Mouse (Mus musculus): ENCODE data around the gene Arpc3. TPM values are rescaled to one million over a fixed set of nuclear protein-coding genes. Genes with fewer than 3 reads are reported as not detected.

Arpc3 gene
- polyA plus RNA-seq, 1 experiment: 780 TPM

DNA sequence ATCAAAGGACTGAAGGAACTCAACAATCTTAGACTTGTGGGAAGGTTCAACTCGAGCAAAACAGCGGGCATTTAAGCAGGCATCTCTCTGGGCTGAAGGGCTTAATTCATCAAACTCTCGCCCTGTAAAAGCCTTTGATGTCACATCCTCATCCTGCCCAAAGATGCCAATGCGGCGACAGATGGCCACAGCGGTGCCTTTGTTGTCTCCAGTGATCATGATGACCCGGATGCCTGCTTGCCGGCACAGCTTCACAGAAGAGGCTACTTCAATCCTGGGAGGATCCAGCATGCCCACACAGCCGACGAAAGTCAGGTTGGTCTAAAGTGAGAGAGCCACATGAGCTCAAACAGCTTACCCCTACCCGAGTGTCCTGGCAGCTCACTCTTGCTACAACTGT is 69.0 kb downstream of the Arpc3 start:
- Histone ChIP-seq H3K27ac (ENCODE audit: insufficient read depth, low read depth, low read length) (no peak overlapping the region), H3K4me1 (ENCODE audit: control insufficient read depth, insufficient read depth, low read length) (no peaks in the 10 kb centered on the region), H3K4me3 (ENCODE audit: insufficient read depth, low read length) (no peak overlapping the region)
- no peak for TF ChIP-seq POLR2A (IDR thresholded peaks at IDR 0.05; ENCODE audit: borderline replicate concordance, low read depth, low read length)

DNA sequence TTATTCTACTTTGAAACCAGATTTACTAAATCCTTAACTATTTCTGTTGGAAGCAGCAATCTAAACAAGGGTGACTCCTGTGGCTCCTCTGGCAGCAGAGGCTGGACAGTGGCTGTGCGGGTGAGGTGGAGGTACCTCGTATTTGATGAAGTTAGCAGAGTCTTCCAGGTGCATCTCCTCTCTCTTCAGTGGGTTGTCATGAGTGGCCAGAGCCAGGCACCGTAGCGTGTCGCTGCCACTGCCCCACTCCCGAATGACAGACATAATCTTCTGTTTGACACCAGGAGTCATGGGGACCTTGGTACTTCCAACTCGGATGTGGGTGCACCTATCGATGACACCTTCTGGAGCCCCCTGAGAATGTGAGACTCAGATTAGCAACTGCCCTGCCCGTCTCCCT is 69.8 kb downstream of the Arpc3 start:
- H3K27ac ChIP-seq (ENCODE audit: insufficient read depth, low read depth, low read length): no peak overlapping the region
- H3K4me3 ChIP-seq (ENCODE audit: insufficient read depth, low read length): no peak overlapping the region
- TF ChIP-seq POLR2A (IDR thresholded peaks at IDR 0.05; ENCODE audit: borderline replicate concordance, low read depth, low read length) (no peak), CTCF (IDR thresholded peaks at IDR 0.05; ENCODE audit: low read depth, low read length) (no peak)
- H3K4me1 ChIP-seq (ENCODE audit: control insufficient read depth, insufficient read depth, low read length): no peaks in the 10 kb centered on the region

Other genes with a start within 250 kb of the Arpc3 start
- gene Ppp1cc, start 233.6 kb upstream of the Arpc3 start, polyA plus RNA-seq (2012; ENCODE audit: insufficient read depth, insufficient read length, missing spikeins): 308 and 336 TPM in 2 replicates
- 50.7 and 54.3 TPM in 2 replicates for gene Hvcn1, start 185.1 kb upstream of the Arpc3 start, polyA plus RNA-seq (2012; ENCODE audit: insufficient read depth, insufficient read length, missing spikeins)
- 13.7 and 15.6 TPM in 2 replicates for gene Tctn1, start 127.4 kb upstream of the Arpc3 start, polyA plus RNA-seq (2012; ENCODE audit: insufficient read depth, insufficient read length, missing spikeins)
- gene Pptc7, start 107.5 kb upstream of the Arpc3 start, polyA plus RNA-seq (2012; ENCODE audit: insufficient read depth, insufficient read length, missing spikeins): 12.3 and 13.5 TPM in 2 replicates
- gene Rad9b, start 37.6 kb upstream of the Arpc3 start, polyA plus RNA-seq (2012; ENCODE audit: insufficient read depth, insufficient read length, missing spikeins): 1.9 and 2.6 TPM in 2 replicates
- gene Vps29, start 37.5 kb upstream of the Arpc3 start, polyA plus RNA-seq (2012; ENCODE audit: insufficient read depth, insufficient read length, missing spikeins): 123 and 134 TPM in 2 replicates
- gene Gpn3, start 20.0 kb upstream of the Arpc3 start, polyA plus RNA-seq (2012; ENCODE audit: insufficient read depth, insufficient read length, missing spikeins): 16.9 and 19.7 TPM in 2 replicates
- gene Fam216a, start 19.5 kb upstream of the Arpc3 start, polyA plus RNA-seq (2012; ENCODE audit: insufficient read depth, insufficient read length, missing spikeins): 8.3 and 11.5 TPM in 2 replicates
- 19.6 and 22.2 TPM in 2 replicates for gene Anapc7, start 29.8 kb downstream of the Arpc3 start, polyA plus RNA-seq (2012; ENCODE audit: insufficient read depth, insufficient read length, missing spikeins)
- 57.0 and 57.2 TPM in 2 replicates for gene Atp2a2, start 110.3 kb downstream of the Arpc3 start, polyA plus RNA-seq (2012; ENCODE audit: insufficient read depth, insufficient read length, missing spikeins)
- gene Ift81, start 222.6 kb downstream of the Arpc3 start, polyA plus RNA-seq (2012; ENCODE audit: insufficient read depth, insufficient read length, missing spikeins): 7.7 and 8.5 TPM in 2 replicates